Mouse (Mus musculus): ENCODE results near the gene Atp6ap2. TPM values are rescaled to one million over a fixed set of nuclear protein-coding genes. Genes with fewer than 3 reads are reported as not detected.
A peak's percentile ranks its signal among the peaks of the same experiment; 100 is the strongest.
"Not testable (repeated sequence)": the region's sequence is repeated elsewhere in the genome, so short reads cannot be mapped to it uniquely, and the experiment has no call there.

The Atp6ap2 gene
- 108 and 113 TPM in 2 replicates for polyA plus RNA-seq (2016; fragmentation: Nextera tagmentation; extraction: Ambion mirVana)

DNA sequence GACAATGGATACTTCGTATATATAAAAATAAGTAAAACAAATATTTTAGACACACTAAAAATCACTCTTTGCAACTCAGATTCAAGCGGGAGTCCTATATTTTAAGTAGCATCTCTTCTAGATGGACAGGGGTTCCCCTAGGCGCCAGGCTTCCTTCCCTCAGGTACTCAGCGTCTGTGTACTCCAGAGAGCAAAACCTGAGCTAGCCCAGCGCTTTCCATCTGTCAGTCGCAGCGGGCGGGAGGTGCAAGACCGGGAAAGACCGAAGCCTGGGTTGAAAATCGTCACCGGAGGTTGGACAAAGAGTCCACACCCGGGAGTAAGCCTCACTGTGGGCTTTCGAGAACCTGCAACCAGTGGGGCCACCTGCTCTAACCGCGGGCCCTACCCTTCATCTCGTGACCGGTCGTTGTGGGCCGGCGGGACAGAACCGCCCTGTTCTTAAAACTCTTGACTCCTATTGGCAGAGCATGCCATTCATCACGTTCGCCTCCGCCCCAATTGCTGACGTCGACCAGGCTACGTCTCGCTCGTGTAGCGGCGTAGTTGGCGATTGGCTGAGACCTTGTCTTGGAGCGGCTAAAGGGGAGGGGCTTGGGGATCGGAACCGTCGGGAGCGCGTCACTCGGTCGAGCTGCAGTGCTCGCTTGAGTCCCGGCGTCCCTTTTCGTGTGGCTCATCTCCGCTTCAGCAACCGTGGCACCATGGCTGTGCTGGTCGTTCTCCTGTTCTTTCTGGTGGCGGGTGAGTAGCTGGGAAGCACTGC, at the start of gene Atp6ap2:
Atp6ap2 (plus strand) TSS at position 610 of the 766 bp plus-strand sequence.
- Histone ChIP-seq H3K27me3 (no peaks in the 10 kb centered on the region), H3K9me3 (replicated peaks) (no peaks in the 10 kb centered on the region)

DNA sequence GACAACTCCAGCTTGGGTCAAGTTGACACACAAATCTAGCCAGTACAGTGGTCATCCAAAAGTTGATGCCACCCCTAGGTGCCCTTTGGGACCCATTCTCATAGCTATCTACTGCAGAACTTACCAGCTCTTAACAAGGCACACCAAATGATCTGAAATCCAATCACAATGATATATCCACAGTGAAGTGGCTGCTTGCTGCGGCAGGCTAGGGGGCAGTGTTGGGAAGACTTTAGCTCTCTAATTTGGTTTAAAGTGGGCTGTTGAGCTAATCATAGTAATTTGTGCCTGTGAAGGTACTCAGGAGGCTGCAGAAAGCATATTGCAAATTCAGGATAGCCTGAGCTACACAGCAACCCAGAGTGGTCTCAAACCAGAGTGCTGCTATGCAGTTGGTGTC, 43.2 kb upstream of the Atp6ap2 start:
- no peaks in the 10 kb centered on the region for H3K9me3 ChIP-seq (replicated peaks)
- no peak overlapping the region for H3K4me2 ChIP-seq (replicated peaks)
- H3K9ac ChIP-seq: no peak overlapping the region
- no peaks in the 10 kb centered on the region for H3K36me3 ChIP-seq
- H3K27ac ChIP-seq: no peak overlapping the region
- no peaks in the 10 kb centered on the region for H3K4me1 ChIP-seq
- H3K27me3 ChIP-seq: no peaks in the 10 kb centered on the region
- H3K4me3 ChIP-seq: no peak overlapping the region
- no peak for ATAC-seq (ENCODE audit: low FRiP score)
- 77% methylated on average over 1 of the region's 1 CpGs for WGBS

More for the DNA sequence above, at the start of gene Atp6ap2:
- H3K4me1 ChIP-seq: peaks cover 6% of the 10 kb centered on the region
- H3K27ac ChIP-seq: peak within 1 kb of the TSS; percentile 88
- 23% methylated on average over 49 of the region's 49 CpGs for WGBS
- H3K4me2 ChIP-seq (replicated peaks): peak within 1 kb of the TSS; percentile 49
- peak; percentile 100 for ATAC-seq (ENCODE audit: low FRiP score)
- peak within 1 kb of the TSS; percentile 76 for H3K9ac ChIP-seq
- no peaks in the 10 kb centered on the region for H3K36me3 ChIP-seq
- H3K4me3 ChIP-seq: peak within 1 kb of the TSS; percentile 67

DNA sequence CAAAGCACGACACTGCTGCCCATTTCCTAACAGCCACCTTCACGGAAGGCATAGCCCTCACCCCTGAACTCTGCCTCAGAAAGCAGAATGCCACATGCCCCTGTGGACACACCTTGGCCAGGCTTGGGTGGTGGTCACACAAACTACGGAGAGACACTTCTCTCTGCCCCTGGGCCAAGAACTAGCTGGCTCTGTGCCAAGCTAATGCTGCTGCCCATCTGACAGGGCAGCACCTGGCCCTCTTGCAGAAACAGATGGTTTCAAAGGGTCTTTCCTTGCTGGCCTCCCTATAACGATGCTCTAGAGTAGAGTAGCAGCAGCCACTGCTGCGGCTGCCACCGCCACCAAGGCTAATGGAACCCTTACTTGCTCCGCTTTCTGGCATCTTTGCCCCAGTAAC, 30.5 kb upstream of the Atp6ap2 start:
- Histone ChIP-seq H3K9me3 (replicated peaks) (no peaks in the 10 kb centered on the region), H3K27me3 (no peaks in the 10 kb centered on the region), H3K36me3 (no peaks in the 10 kb centered on the region), H3K4me1 (no peaks in the 10 kb centered on the region), H3K27ac (no peak overlapping the region), H3K4me3 (no peak overlapping the region), H3K4me2 (replicated peaks) (no peak overlapping the region), H3K9ac (no peak overlapping the region)
- no peak for ATAC-seq (ENCODE audit: low FRiP score)
- WGBS: 77% methylated on average over 7 of the region's 7 CpGs

DNA sequence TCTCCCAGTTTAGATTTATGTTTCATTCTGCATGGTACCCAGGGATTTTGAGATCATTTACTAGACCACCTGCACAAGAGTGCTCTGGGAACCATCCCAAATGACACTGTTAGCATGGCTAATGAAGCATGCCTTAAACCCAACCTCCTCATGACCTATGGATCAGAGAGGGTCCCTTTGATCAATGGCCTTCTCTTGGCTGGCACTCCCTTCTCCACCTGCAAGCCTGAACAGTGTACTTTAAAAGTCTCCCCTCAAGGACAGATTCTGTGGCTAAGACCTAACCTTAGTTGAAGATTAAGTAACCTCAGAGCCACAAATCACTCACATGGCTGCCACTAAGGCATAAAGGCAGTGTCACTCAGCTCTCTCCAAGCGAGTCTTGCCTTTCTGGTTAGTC, 16.2 kb upstream of the Atp6ap2 start:
- Histone ChIP-seq H3K27me3 (no peaks in the 10 kb centered on the region), H3K4me2 (replicated peaks) (no peak overlapping the region), H3K4me3 (no peak overlapping the region), H3K9ac (no peak overlapping the region), H3K9me3 (replicated peaks) (no peaks in the 10 kb centered on the region), H3K4me1 (no peaks in the 10 kb centered on the region), H3K36me3 (no peaks in the 10 kb centered on the region), H3K27ac (no peak overlapping the region)
- ATAC-seq (ENCODE audit: low FRiP score): no peak
- 62% methylated on average over 1 of the region's 1 CpGs for WGBS

DNA sequence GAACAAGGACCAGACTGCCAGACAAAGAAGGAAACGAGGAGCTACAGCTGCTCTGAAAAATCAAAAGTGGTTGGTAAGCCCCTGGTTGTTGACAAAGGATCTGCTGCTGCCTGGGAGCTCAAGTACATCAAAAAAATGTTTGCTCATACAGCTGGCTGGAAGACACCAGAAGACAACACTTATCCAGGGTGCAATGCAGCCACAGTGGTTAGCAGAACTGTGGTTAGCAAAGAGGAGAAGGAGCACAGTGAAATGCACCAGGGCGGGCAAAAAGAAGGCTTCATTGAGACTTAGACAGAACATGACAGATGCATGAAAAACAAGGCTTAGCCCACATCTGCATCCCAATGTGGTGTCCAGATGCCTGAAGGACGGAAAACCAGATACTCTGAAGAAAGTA, 9.7 kb upstream of the Atp6ap2 start:
- Histone ChIP-seq H3K9me3 (replicated peaks) (no peaks in the 10 kb centered on the region), H3K9ac (no peak overlapping the region), H3K36me3 (no peaks in the 10 kb centered on the region), H3K4me2 (replicated peaks) (no peak overlapping the region), H3K27ac (no peak overlapping the region), H3K27me3 (no peaks in the 10 kb centered on the region), H3K4me3 (no peak overlapping the region), H3K4me1 (no peaks in the 10 kb centered on the region)
- 49% methylated on average over 3 of the region's 3 CpGs for WGBS
- no peak for ATAC-seq (ENCODE audit: low FRiP score)

DNA sequence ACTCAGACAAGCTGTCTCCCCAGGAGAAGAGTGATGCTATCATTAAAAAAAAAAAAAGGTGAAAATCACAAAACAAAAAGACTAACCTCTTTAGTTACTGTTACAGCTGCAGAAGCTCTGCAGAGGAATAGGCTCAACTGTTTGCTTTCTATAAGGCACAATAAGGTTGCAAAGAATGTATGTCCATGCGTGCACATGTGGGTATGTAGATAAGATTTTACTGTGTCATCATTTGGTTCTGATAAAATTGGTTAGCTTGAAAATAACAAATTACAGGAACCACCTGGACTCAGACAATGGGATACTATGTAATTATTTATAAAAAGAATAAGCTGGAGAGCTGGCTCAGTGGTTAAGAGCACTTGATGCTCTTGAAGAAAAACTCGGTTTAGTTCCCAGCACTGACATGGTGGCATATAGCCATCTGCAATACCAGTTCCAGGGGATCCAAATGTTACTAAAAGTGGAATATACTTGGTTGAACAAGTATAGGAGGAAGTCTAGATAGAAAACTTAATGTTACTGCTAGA, 9.2 kb upstream of the Atp6ap2 start:
- no peak for ATAC-seq (ENCODE audit: low FRiP score)
- H3K27ac ChIP-seq: no peak overlapping the region
- H3K4me1 ChIP-seq: no peaks in the 10 kb centered on the region
- no peak overlapping the region for H3K4me2 ChIP-seq (replicated peaks)
- WGBS: 91% methylated on average over 2 of the region's 2 CpGs
- no peak overlapping the region for H3K4me3 ChIP-seq
- H3K36me3 ChIP-seq: no peaks in the 10 kb centered on the region
- no peaks in the 10 kb centered on the region for H3K9me3 ChIP-seq (replicated peaks)
- H3K27me3 ChIP-seq: no peaks in the 10 kb centered on the region
- H3K9ac ChIP-seq: no peak overlapping the region

DNA sequence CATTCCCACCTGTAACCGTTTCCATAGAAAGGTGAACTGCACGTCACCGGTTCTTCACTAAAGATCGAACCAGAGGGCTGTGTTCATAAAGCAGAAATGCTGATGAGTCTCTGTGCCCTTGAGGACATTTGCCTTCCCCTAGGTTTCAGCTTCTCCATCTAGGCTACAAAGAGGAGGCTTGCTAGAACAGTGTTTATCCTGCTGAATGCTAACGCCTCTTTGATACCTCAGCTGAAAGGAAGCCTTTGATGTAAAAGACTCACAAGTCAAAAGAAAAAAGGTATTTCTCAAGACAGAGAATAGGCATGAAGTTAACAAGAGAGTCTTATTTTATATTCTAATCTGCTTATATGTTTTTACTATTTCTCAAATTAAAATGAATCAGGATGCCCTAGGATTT, 4.3 kb upstream of the Atp6ap2 start:
- WGBS: 92% methylated on average over 5 of the region's 5 CpGs
- no peak overlapping the region for H3K4me3 ChIP-seq
- ATAC-seq (ENCODE audit: low FRiP score): no peak
- no peaks in the 10 kb centered on the region for H3K27me3 ChIP-seq
- H3K4me1 ChIP-seq: no peaks in the 10 kb centered on the region
- H3K4me2 ChIP-seq (replicated peaks): no peak overlapping the region
- H3K36me3 ChIP-seq: no peaks in the 10 kb centered on the region
- no peak overlapping the region for H3K27ac ChIP-seq
- H3K9me3 ChIP-seq (replicated peaks): no peaks in the 10 kb centered on the region
- H3K9ac ChIP-seq: no peak overlapping the region

DNA sequence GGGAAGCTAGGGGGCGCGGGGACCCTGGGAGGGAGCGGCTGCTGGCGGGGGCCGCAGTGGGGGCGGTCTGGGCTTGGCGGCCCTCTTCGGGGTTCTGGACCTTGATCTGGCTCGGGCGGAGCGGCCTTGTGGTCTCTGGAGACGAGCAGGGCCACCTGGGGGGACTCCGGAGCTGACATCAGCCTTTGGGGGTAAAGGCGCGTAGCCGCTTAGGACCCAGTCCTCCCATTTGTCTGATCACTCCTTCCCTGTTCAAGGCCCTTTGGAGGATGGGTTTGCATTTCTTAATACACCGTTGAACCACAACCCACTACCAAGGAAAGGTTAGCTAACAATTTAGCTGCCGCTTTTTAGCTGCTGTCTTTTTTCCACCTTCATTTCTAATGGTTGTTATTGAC, 356 bp downstream of the Atp6ap2 start:
- no peaks in the 10 kb centered on the region for H3K27me3 ChIP-seq
- peak overlapping the region; percentile 49 for H3K4me2 ChIP-seq (replicated peaks)
- H3K9ac ChIP-seq: peak overlapping the region; percentile 76
- no peaks in the 10 kb centered on the region for H3K9me3 ChIP-seq (replicated peaks)
- 22% methylated on average over 16 of the region's 18 CpGs for WGBS
- ATAC-seq (ENCODE audit: low FRiP score): peak; percentile 73
- H3K27ac ChIP-seq: peak overlapping the region; percentile 88
- peak overlapping the region; percentile 67 for H3K4me3 ChIP-seq
- no peaks in the 10 kb centered on the region for H3K36me3 ChIP-seq
- peaks cover 6% of the 10 kb centered on the region for H3K4me1 ChIP-seq

DNA sequence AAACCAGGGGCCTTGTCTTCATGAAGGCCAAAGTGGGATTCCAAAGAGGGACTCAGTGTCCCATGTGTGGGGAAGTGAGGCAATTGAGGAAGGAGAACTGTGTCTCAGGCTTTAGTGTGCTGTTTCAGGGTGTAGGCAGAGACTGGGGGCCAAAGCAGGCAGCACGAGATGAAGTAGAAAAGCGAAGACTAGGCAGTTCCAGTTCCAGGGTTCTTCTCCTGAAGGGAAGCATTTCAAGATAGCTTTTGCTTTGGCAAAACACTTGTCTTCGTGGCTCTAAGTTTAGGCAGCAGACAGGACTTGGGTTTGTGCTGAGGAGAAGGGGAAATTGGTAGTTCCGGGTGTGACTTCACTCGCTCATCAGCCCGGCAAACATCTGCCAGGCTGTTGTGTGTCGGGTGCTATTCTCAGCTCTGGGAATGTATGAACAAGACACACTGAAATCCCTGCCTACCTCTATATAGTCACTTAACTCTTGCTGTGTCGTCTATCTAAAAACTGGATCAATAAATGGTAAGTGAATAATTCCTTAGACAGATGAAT, 3.9 kb downstream of the Atp6ap2 start:
- no peak overlapping the region for H3K4me3 ChIP-seq
- no peaks in the 10 kb centered on the region for H3K27me3 ChIP-seq
- peaks cover under 1% of the 10 kb centered on the region; the same call in 1 of the 2 replicates for H3K36me3 ChIP-seq
- no peak overlapping the region for H3K9ac ChIP-seq
- 84% methylated on average over 8 of the region's 8 CpGs for WGBS
- H3K4me1 ChIP-seq: peaks cover 6% of the 10 kb centered on the region
- H3K27ac ChIP-seq: no peak overlapping the region
- H3K4me2 ChIP-seq (replicated peaks): no peak overlapping the region
- no peaks in the 10 kb centered on the region for H3K9me3 ChIP-seq (replicated peaks)
- ATAC-seq (ENCODE audit: low FRiP score): no peak

DNA sequence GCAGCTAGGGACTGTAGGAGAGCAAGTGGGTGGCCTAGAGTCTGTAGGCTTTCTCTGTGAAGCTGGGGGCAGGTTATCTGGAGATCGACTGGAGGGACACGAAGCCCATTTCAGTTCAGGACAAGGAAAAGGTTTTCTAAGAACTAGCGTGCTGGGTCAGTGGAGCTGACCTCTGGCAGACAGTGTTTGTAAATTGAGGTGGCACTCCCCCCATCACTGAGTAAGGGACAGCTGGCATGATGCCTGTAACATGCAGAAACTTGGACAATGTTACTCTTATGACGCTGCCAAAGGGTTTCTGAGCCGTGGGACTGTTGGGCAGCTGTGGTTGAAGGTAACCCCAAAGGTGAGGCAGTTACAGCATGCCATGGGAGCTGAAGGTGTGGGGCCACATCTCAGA, 4.4 kb downstream of the Atp6ap2 start:
- Histone ChIP-seq H3K9ac (no peak overlapping the region), H3K27ac (no peak overlapping the region), H3K4me1 (peaks cover 6% of the 10 kb centered on the region), H3K9me3 (replicated peaks) (no peaks in the 10 kb centered on the region), H3K4me3 (no peak overlapping the region), H3K27me3 (no peaks in the 10 kb centered on the region), H3K36me3 (peaks cover 6% of the 10 kb centered on the region; the same call in 1 of the 2 replicates), H3K4me2 (replicated peaks) (no peak overlapping the region)
- ATAC-seq (ENCODE audit: low FRiP score): no peak
- 74% methylated on average over 5 of the region's 5 CpGs for WGBS

DNA sequence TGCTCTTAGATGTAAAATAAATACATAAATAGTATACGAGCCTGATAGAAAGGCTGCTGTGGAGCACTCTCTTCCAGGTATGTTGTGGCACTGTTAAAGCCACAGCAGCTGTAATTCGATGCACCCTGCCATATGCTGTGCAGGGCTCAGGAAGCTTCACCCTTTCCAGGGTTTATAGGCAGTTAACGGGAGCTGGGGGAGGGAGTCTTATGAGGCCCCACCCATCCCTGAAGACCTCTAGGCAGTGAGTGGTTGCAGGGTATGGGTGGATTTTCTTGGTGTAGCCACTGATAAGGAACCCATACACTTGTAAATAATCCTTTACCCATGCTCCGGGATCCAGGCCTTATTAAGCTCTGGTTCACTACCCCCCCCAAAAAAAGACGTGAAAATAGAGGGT, 6.2 kb downstream of the Atp6ap2 start:
- Histone ChIP-seq H3K27me3 (no peaks in the 10 kb centered on the region), H3K4me1 (peaks cover 2% of the 10 kb centered on the region; the same call in 1 of the 2 replicates), H3K9ac (no peak overlapping the region), H3K4me3 (no peak overlapping the region), H3K4me2 (replicated peaks) (no peak overlapping the region), H3K27ac (no peak overlapping the region), H3K9me3 (replicated peaks) (no peaks in the 10 kb centered on the region), H3K36me3 (peaks cover 7% of the 10 kb centered on the region; the same call in 1 of the 2 replicates)
- 89% methylated on average over 5 of the region's 5 CpGs for WGBS
- no peak for ATAC-seq (ENCODE audit: low FRiP score)

DNA sequence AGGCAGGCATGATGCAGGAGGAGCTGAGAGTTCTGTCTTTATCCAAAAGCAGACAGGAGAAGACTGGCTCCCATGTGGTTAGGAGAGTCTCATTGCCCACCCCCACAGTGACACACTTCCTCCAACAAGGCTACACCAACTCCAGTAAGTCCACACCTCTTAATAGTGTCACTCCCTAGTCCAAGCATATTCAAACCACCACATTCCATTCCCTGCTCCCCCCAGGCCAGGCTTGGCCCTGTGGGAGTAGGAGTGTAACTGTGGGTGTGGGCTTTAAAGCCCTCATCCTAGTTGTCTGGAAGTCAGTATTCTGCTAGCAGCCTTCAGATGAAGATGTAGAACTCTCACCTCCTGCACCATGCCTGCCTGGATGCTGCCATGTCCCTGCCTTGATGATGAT, 22.9 kb downstream of the Atp6ap2 start:
- not testable (repeated sequence) for ATAC-seq (ENCODE audit: low FRiP score); H3K27ac ChIP-seq; H3K9ac ChIP-seq; H3K4me2 ChIP-seq (replicated peaks); H3K9me3 ChIP-seq (replicated peaks); H3K4me1 ChIP-seq; H3K27me3 ChIP-seq; H3K4me3 ChIP-seq
- peaks cover 13% of the 10 kb centered on the region for H3K36me3 ChIP-seq

DNA sequence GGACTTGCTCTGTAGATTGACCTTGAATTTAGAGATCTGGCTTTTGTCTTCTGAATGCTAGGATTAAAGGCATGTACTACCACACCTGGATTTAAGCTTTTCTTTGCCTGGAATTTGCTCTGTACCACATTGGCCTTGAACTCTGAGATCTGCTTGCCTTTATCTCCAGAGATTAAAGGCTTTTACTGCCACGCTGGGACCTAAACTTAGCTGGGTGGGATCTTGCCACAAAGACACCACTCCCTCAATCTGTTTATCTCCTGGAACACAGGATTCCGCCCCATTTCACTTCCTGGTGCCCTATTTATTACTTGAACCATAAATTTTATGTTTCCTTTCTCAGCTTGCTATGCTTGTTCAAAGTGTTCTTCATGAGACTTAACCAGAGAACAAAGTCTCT, 23.6 kb downstream of the Atp6ap2 start:
- WGBS: 90% methylated on average over 2 of the region's 2 CpGs

More for the DNA sequence above, 23.6 kb downstream of the Atp6ap2 start:
- no peak overlapping the region for H3K9ac ChIP-seq
- H3K27ac ChIP-seq: no peak overlapping the region
- H3K4me1 ChIP-seq: no peaks in the 10 kb centered on the region
- no peaks in the 10 kb centered on the region for H3K9me3 ChIP-seq (replicated peaks)
- peaks cover 13% of the 10 kb centered on the region for H3K36me3 ChIP-seq
- H3K4me2 ChIP-seq (replicated peaks): no peak overlapping the region
- H3K27me3 ChIP-seq: 0 out of 2 replicates have a peak, but pooled peaks cover 3% of the 10 kb centered on the region
- no peak for ATAC-seq (ENCODE audit: low FRiP score)
- H3K4me3 ChIP-seq: no peak overlapping the region
